31 mouse cellular contexts compared by ENCODE assay signal in genomic region chr1:170972936-170973335, GRCm38 (mm10). TPM values are rescaled to one million over a fixed set of nuclear protein-coding genes. Genes with fewer than 3 reads are reported as not detected.
DNase-seq lines count a peak whose midpoint lies in the region; TF ChIP-seq lines count a peak whose summit lies in the region.
"Had no signal": no experiment of that assay in that cellular context is flagged by ENCODE, and none has a peak within 500 bp of the region (broad histone marks: within the 10 kb centered on the region; RNA-seq: fewer than 3 reads in every experiment).

No protein-coding gene starts in this region.

- no peaks in the 10 kb centered on the region for H3K27me3 ChIP-seq in megakaryocyte, embryonic 14.5 days (replicated peaks)
- H3K27me3 ChIP-seq: embryonic facial prominence, embryonic 13.5 days; hindbrain, embryonic 13.5 days; liver, embryonic 13.5 days; stomach, embryonic 15.5 days had no signal

- peak; percentile 78 for DNase-seq in heart, adult 11 months
- no peak for DNase-seq in heart, postnatal 14 days
- peak; percentile 83 for DNase-seq in 416B (ENCODE audit: low read depth)
- no peak for DNase-seq in adrenal gland, postnatal 4 days (ENCODE audit: low spot score in 2 of 2)
- DNase-seq in embryo, embryonic 11 days = no peak
- no peak for DNase-seq in layer of hippocampus, adult 18-20 months (ENCODE audit: low spot score in 2 of 2)
- DNase-seq: adrenal gland, postnatal 14 days; B cell, adult 2 months; cerebellum, adult 9-11 months; gastrocnemius, postnatal 10 days; heart, adult 18-20 months; heart, postnatal 10 days; kidney, adult 2 months; liver, embryonic 13.5 days; lung, embryonic 14.5 days; thymus, postnatal 36 days had no signal

- H3K27ac ChIP-seq in bone marrow, adult 2 months (ENCODE audit: control insufficient read depth, insufficient read depth, low read depth, low read length, poor library complexity) = peak overlapping the region; percentile 51; the same call in 1 of the 2 replicates
- H3K27ac ChIP-seq: embryonic facial prominence, embryonic 13.5 days; hindbrain, embryonic 13.5 days; kidney, postnatal 0 days; liver, embryonic 13.5 days; midbrain, embryonic 10.5 days; stomach, embryonic 15.5 days had no signal

- TF ChIP-seq POLR2A in bone marrow, adult 2 months (IDR thresholded peaks at IDR 0.05; ENCODE audit: borderline replicate concordance, control insufficient read depth, low read depth, low read length) = no peak

- no peak overlapping the region for H3K4me3 ChIP-seq in bone marrow, adult 2 months (replicated peaks; ENCODE audit: control insufficient read depth, low read depth, low read length)
- peak overlapping the region; percentile 85 for H3K4me3 ChIP-seq in megakaryocyte, embryonic 14.5 days (replicated peaks)
- H3K4me3 ChIP-seq: embryonic facial prominence, embryonic 13.5 days; heart, embryonic 12.5 days; hindbrain, embryonic 13.5 days; liver, embryonic 13.5 days; midbrain, embryonic 10.5 days; stomach, embryonic 15.5 days had no signal

- H3K36me3 ChIP-seq in megakaryocyte, embryonic 14.5 days (replicated peaks; ENCODE audit: low read length) = peaks cover 22% of the 10 kb centered on the region
- H3K36me3 ChIP-seq: embryonic facial prominence, embryonic 13.5 days; heart, embryonic 12.5 days; hindbrain, embryonic 13.5 days; liver, embryonic 13.5 days; midbrain, embryonic 10.5 days; stomach, embryonic 15.5 days had no signal

- H3K9me3 ChIP-seq in megakaryocyte, embryonic 14.5 days = peaks cover 8% of the 10 kb centered on the region
- H3K9me3 ChIP-seq: embryonic facial prominence, embryonic 13.5 days; heart, embryonic 12.5 days; hindbrain, embryonic 13.5 days; liver, embryonic 13.5 days; midbrain, embryonic 10.5 days; stomach, embryonic 15.5 days had no signal

- H3K4me1 ChIP-seq in bone marrow, adult 2 months (ENCODE audit: control insufficient read depth, insufficient read depth, low read length) = peaks cover 15% of the 10 kb centered on the region
- H3K4me1 ChIP-seq in megakaryocyte, embryonic 14.5 days = peaks cover 72% of the 10 kb centered on the region
- H3K4me1 ChIP-seq: embryonic facial prominence, embryonic 13.5 days; heart, embryonic 12.5 days; hindbrain, embryonic 13.5 days; liver, embryonic 13.5 days; midbrain, embryonic 10.5 days; stomach, embryonic 15.5 days had no signal

- WGBS in bone marrow, adult 2 months = 14% methylated on average over 4 of the region's 4 CpGs

- intact Hi-C loops in heart, postnatal 14 days (cut with DNase I) = no loop called here

- TF ChIP-seq CTCF in bone marrow, adult 2 months (IDR thresholded peaks at IDR 0.05; ENCODE audit: control insufficient read depth, insufficient read depth, low read length) = no peak

RNA-seq across cellular contexts. Expression of gene Fcgr2b, which starts 3.4 kb away (rescaled TPM):
- total RNA-seq in heart, postnatal 14 days (2021) = 1 to 10 TPM; 5.2 to 6.0 TPM
- polyA plus RNA-seq in bone marrow, adult 2 months (2011; ENCODE audit: insufficient read depth, insufficient read length, low replicate concordance, missing spikeins) = 23.0 and 75.4 TPM in 2 replicates
- 17.6 TPM in 1 of 2 replicates, not detected in the other for polyA plus RNA-seq in megakaryocyte, embryonic 14.5 days (2012; ENCODE audit: insufficient read depth, low replicate concordance)
- total RNA-seq in adrenal gland, postnatal 4 days (2021) = 10 to 100 TPM in 1 of 2 experiments, 1 to 10 TPM in 1; 7.0 to 11.3 TPM
- 1 to 10 TPM; 4.0 to 4.4 TPM for total RNA-seq in layer of hippocampus, adult 18-20 months (2021)
- polyA plus RNA-seq: midbrain, embryonic 10.5 days had no signal

RNA-seq across cellular contexts. Expression of gene Fcrla, which starts 45.6 kb away (rescaled TPM):
- under 1 TPM; 0.84 to 1.00 TPM for total RNA-seq in heart, postnatal 14 days (2021)
- 18.2 and 44.1 TPM in 2 replicates for polyA plus RNA-seq in bone marrow, adult 2 months (2011; ENCODE audit: insufficient read depth, insufficient read length, low replicate concordance, missing spikeins)
- polyA plus RNA-seq in megakaryocyte, embryonic 14.5 days (2012; ENCODE audit: insufficient read depth, low replicate concordance) = not detected in 2 replicates
- 1 to 10 TPM in 1 of 2 experiments, under 1 TPM in 1; 0.64 to 1.0 TPM for total RNA-seq in adrenal gland, postnatal 4 days (2021)
- total RNA-seq in layer of hippocampus, adult 18-20 months (2021) = not detected
- total RNA-seq: layer of hippocampus, postnatal 25 days had no signal
- polyA plus RNA-seq: embryonic facial prominence, embryonic 13.5 days; forebrain, embryonic 14.5 days; frontal cortex, adult 2 months; hindbrain, embryonic 13.5 days; kidney, postnatal 0 days; limb, embryonic 11.5 days; lung, embryonic 14.5 days; midbrain, embryonic 10.5 days; midbrain, embryonic 16.5 days; neural tube, embryonic 14.5 days had no signal

RNA-seq across cellular contexts. Expression of gene Fcgr4, which starts 45.8 kb away (rescaled TPM):
- total RNA-seq in heart, postnatal 14 days (2021) = under 1 TPM; 0.22 to 0.29 TPM
- polyA plus RNA-seq in bone marrow, adult 2 months (2011; ENCODE audit: insufficient read depth, insufficient read length, low replicate concordance, missing spikeins) = 10.4 and 24.3 TPM in 2 replicates
- 0.07 TPM in 1 of 2 replicates, not detected in the other for polyA plus RNA-seq in megakaryocyte, embryonic 14.5 days (2012; ENCODE audit: insufficient read depth, low replicate concordance)
- total RNA-seq in adrenal gland, postnatal 4 days (2021) = 1 to 10 TPM; 1.8 to 2.1 TPM
- under 1 TPM in 1 of 2 experiments, not detected in 1; 0.25 TPM for total RNA-seq in layer of hippocampus, adult 18-20 months (2021)
- total RNA-seq: heart, postnatal 10 days had no signal
- polyA plus RNA-seq: inflammation-experienced regulatory T-cells, adult 6 months; midbrain, embryonic 10.5 days; neural tube, embryonic 14.5 days had no signal

Comparison
In these comparisons a context has a peak if more than half of its experiments do, and no peak if none do; other contexts are left out.
1. DNase-seq: peak in heart, adult 11 months (single experiment) and 416B (single experiment); none in heart, postnatal 14 days (0 of 2), adrenal gland, postnatal 4 days (0 of 2), embryo, embryonic 11 days (single experiment) and layer of hippocampus, adult 18-20 months (0 of 2).